Mouse (Mus musculus) liver, postnatal 0 days (tissue): ENCODE data around the gene Lrguk. TPM values are rescaled to one million over a fixed set of nuclear protein-coding genes. Genes with fewer than 3 reads are reported as not detected.
A peak's percentile ranks its signal among the peaks of the same experiment; 100 is the strongest.

Source experiments
- ATAC-seq: fragments of 200-750 bp; cut with Nextera tagmentation; 2 replicates; pipeline ENCODE4 v1.8.0; 2017; ENCODE audit warnings: mild to moderate bottlenecking, moderate library complexity
- DNase-seq: peaks from one replicate; pipeline ENCODE4 v3.0.0-alpha.2; 2016
- H3K27ac ChIP-seq: fragments of 300-500 bp; sonication (generic); 2 replicates; pipeline ENCODE4 v1.5.1; 2014; ENCODE audit warnings: antibody characterized with exemption, moderate library complexity, mild to moderate bottlenecking, low read depth
- H3K27me3 ChIP-seq: fragments of 300-500 bp; sonication (generic); 2 replicates; pipeline ENCODE4 v1.6.1; 2014; ENCODE audit warnings: low read length, control low read depth, mixed read lengths; ENCODE audit not compliant: insufficient read depth
- H3K36me3 ChIP-seq: fragments of 300-500 bp; sonication (generic); replicated peaks from 2 replicates; pipeline ENCODE4 v1.6.1; 2014; ENCODE audit warnings: mild to moderate bottlenecking, control low read depth, low read length, moderate library complexity, mixed read lengths; ENCODE audit not compliant: insufficient read depth
- H3K4me1 ChIP-seq: fragments of 300-500 bp; sonication (generic); 2 replicates; pipeline ENCODE4 v1.6.1; 2014; ENCODE audit warnings: antibody characterized with exemption, mild to moderate bottlenecking, control low read depth; ENCODE audit not compliant: insufficient read depth
- H3K4me2 ChIP-seq: fragments of 300-500 bp; sonication (generic); 2 replicates; pipeline ENCODE4 v1.6.1; 2014; ENCODE audit warnings: low read depth, mild to moderate bottlenecking, low read length, moderate library complexity, mixed read lengths
- H3K4me3 ChIP-seq: fragments of 300-500 bp; sonication (generic); 2 replicates; pipeline ENCODE4 v1.5.1; 2014; ENCODE audit warnings: low read depth, low read length
- H3K9ac ChIP-seq: fragments of 300-500 bp; sonication (generic); replicated peaks from 2 replicates; pipeline ENCODE4 v1.6.1; 2014; ENCODE audit warnings: mild to moderate bottlenecking, moderate library complexity
- H3K9me3 ChIP-seq: fragments of 300-500 bp; sonication (generic); 2 replicates; pipeline ENCODE4 v1.6.1; 2016; ENCODE audit warnings: mild to moderate bottlenecking, control low read depth, low read length, mixed read lengths
- CTCF ChIP-seq: sonication (generic); IDR thresholded peaks from 2 replicates; pipeline ENCODE4 v1.5.1; 2016; ENCODE audit warnings: antibody characterized with exemption, low read depth
- EP300 ChIP-seq: IDR thresholded peaks from 2 replicates; pipeline ENCODE4 v1.6.1; 2016; ENCODE audit warnings: antibody characterized with exemption, low read depth, mild to moderate bottlenecking
- WGBS: fragments of 180-500 bp; shearing (Covaris S2); extraction: QIAGEN DNeasy Blood & Tissue Kit; methylation state at CpG from one replicate; pipeline ENCODE4 v1.1.7; 2014; ENCODE audit not compliant: insufficient replicate concordance; 5-methylcytosine and 5-hydroxymethylcytosine counted together
- polyA plus RNA-seq: library from polyadenylated mRNA; unstranded; fragments of >200 nt; fragmentation: Nextera tagmentation; extraction: Ambion mirVana; gene quantifications from 2 replicates; pipeline ENCODE4 v1.2.1, GENCODE M21; 2015

Gene Lrguk
- polyA plus RNA-seq, 1 experiment from 2014 or later = 0.04 TPM

DNA sequence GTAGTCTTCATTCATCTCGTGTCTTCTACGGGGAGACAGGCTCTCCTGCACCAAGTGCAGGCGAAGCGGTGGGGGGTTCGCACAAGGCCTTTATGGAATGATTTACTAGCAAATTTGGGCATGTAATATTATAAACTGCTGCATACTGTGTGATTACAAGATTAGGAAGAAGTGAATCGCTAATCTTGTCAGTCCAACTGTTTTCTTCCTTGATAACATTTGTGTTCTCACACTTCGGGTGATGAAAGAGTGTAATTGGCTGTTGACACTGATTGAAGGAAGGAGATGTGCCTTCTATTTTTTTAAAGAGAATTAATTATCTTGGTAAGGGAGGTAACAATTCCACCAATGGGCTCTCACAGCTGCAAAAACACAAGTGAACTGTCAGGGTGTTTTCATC lies 119.4 kb downstream of the Lrguk start:
- no peak for ATAC-seq
- Histone ChIP-seq H3K27ac (no peak overlapping the region), H3K27me3 (no peaks in the 10 kb centered on the region), H3K36me3 (no peaks in the 10 kb centered on the region), H3K4me2 (no peak overlapping the region), H3K9me3 (no peaks in the 10 kb centered on the region), H3K4me1 (peaks cover 6% of the 10 kb centered on the region; the same call in 1 of the 2 replicates), H3K9ac (no peak overlapping the region), H3K4me3 (no peak overlapping the region)
- TF ChIP-seq EP300 = no peak
- TF ChIP-seq CTCF = no peak
- no peak for DNase-seq
- WGBS = 73% methylated on average over 7 of the region's 7 CpGs

DNA sequence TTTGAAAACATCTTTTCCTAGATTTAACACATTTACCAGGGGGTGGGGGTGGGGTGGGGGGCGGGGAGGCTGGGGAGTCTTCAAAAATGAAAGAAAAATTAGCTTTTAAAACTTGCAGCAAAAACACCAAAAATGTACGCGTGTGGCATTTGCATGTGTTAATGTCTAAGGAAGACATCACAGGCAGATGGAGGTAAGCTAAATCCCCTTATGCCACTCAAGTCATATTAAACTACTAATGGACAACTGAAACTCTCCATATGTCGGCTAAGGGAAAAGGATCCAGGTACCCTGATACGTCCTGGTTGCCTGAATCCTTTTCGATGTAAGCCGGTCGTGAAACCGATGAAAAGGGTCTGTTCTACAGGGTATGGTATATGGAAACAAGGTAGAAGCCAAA lies 119.8 kb downstream of the Lrguk start:
- no peak for DNase-seq

DNA sequence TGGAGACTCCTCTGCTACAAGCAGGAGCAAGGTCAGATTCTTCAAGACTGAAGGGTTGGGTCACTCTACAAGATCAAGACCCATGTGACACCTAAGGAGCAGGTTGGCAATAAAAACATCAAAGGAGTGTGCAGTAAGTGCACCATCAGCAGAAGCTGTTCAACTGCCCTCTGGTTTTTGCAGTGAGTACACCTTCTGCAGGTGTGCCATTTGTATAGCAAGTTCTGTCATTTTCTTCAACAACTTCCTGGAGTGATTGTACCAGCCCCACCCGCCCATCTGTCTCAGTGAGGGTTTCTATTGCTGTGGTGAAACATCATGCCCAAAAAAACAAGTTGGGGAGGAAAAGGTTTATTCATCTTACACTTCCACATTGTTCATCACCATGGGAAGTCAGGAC lies 120.6 kb downstream of the Lrguk start:
- H3K9me3 ChIP-seq = no peaks in the 10 kb centered on the region
- 77% methylated on average over 1 of the region's 1 CpGs for WGBS
- DNase-seq (no peak), ATAC-seq (no peak)
- no peaks in the 10 kb centered on the region for H3K27me3 ChIP-seq
- H3K36me3 ChIP-seq = no peaks in the 10 kb centered on the region
- no peak overlapping the region for H3K27ac ChIP-seq
- peaks cover 13% of the 10 kb centered on the region for H3K4me1 ChIP-seq
- H3K4me3 ChIP-seq = no peak overlapping the region
- TF ChIP-seq EP300 (no peak), CTCF (no peak)
- H3K4me2 ChIP-seq = no peak overlapping the region
- H3K9ac ChIP-seq = no peak overlapping the region

More for the DNA sequence above, 119.8 kb downstream of the Lrguk start:
- Histone ChIP-seq H3K36me3 (no peaks in the 10 kb centered on the region), H3K4me1 (peaks cover 6% of the 10 kb centered on the region; the same call in 1 of the 2 replicates), H3K4me3 (no peak overlapping the region), H3K27me3 (no peaks in the 10 kb centered on the region), H3K4me2 (no peak overlapping the region), H3K9me3 (no peaks in the 10 kb centered on the region), H3K27ac (no peak overlapping the region), H3K9ac (no peak overlapping the region)
- TF ChIP-seq CTCF (no peak), EP300 (no peak)
- no peak for ATAC-seq
- 83% methylated on average over 9 of the region's 9 CpGs for WGBS

DNA sequence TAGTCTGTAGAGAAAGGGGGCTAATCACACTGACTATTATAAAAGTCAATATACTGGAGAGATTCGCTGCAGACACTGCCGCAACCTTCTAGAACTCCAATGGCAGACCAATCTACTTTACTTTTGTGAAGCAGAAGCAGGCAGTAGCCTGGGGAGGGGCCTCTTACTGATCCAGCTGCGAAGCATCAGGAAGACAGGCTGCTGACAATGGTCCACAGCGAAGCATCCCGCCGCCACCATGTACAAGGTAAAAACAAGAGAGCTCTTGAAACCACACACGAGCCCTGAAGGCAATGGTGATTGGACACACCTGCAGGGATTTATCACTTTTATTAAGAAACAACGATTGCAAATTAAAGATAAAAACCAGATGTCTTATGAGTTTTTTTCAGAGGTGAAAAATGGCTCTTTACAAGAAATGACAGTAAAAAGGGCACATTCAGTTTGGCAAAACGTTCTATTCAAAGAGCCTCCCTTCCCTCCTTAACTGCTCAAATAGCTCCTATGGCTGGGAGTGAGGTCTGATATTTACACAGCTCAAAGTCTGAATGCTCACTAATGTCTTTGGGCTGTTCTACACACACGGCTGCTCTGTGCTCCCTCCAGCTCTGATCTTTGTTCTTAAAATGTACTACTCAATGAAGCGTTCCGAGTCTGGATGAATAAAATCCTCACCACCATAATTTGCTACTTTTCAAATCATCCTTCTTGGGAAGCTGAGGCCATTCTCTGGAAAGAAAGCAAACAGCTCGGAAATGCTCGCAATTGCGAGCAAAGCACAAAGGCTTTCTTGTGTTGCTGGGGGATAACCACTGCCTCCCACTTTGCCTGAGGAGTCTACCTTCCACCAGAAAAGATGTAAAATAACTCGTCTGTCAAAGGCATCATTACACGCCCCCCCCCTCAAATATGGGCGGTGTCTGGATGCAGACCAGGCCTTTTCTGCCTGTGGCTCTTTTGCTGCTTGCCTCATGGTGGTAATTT lies 124.1 kb downstream of the Lrguk start:
- no peak for DNase-seq
- H3K27ac ChIP-seq = no peak overlapping the region

DNA sequence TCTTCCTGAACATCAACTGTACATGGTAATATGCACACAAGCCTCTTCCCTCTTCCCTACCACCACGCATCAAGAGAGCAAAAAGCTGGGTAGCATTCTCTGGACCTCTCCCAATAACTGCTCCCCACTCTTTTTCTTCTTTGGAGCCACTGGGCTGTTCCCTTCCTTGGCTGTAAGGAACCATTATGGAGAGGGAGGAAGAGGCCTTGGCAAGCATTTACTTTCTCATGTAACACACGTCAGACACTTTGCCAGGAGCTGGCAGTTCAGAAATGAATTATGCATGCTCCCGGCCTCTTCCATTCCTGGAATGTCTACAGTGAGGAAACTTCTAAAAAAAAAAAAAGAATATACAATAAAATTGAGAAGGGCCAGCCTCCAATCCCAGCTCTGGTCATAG lies 125.0 kb downstream of the Lrguk start:
- 63% methylated on average over 3 of the region's 3 CpGs for WGBS
- no peaks in the 10 kb centered on the region for H3K9me3 ChIP-seq
- ATAC-seq = no peak
- H3K27ac ChIP-seq = no peak overlapping the region
- DNase-seq = no peak
- peaks cover 22% of the 10 kb centered on the region for H3K36me3 ChIP-seq
- no peaks in the 10 kb centered on the region for H3K27me3 ChIP-seq
- H3K4me2 ChIP-seq = no peak overlapping the region
- TF ChIP-seq CTCF (no peak), EP300 (no peak)
- H3K4me3 ChIP-seq = no peak overlapping the region
- peaks cover 46% of the 10 kb centered on the region for H3K4me1 ChIP-seq
- no peak overlapping the region for H3K9ac ChIP-seq

More for the DNA sequence above, 124.1 kb downstream of the Lrguk start:
- ATAC-seq = no peak
- Histone ChIP-seq H3K36me3 (peaks cover 16% of the 10 kb centered on the region), H3K27me3 (no peaks in the 10 kb centered on the region), H3K9ac (no peak overlapping the region), H3K4me1 (peaks cover 46% of the 10 kb centered on the region), H3K4me3 (no peak overlapping the region), H3K4me2 (no peak overlapping the region), H3K9me3 (no peaks in the 10 kb centered on the region)
- WGBS = 68% methylated on average over 18 of the region's 18 CpGs
- TF ChIP-seq CTCF (no peak), EP300 (no peak)

DNA sequence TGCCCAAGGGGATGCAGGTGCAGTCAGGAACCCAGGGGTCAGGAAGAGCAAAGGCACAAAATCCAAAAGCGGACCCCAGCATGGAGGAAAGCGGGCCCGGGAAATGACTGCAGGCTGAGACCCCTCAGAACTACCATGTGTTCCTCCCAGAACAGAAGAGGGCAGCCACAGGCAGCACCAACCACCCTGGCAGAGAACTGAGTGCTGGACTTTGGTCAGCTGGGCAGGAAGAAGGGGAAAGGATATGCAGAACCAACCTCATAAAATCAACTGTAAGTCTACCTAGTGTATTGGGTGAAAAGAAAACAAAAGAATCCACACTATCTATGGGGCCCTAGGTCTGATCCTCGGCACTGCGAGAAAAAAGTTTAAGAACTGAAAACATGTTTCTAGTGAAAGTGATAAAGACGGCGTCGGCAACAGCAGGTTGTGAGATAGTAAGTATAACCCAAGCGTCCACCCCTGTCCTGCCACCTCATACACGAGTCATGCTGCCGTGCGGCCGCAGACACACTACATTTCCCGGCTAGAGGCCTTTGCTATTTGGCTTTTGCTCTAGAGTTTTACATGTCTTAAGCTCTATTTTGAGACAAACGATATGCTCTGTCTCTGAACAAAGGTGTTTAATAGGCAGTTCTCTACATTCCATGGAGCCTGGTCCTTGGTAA lies 126.0 kb downstream of the Lrguk start:
- Histone ChIP-seq H3K9ac (peak overlapping the region; percentile 23), H3K4me3 (no peak overlapping the region)
- TF ChIP-seq EP300 (no peak), CTCF (no peak)

More for the DNA sequence above, 126.0 kb downstream of the Lrguk start:
- peak overlapping the region; percentile 38 for H3K4me2 ChIP-seq
- no peaks in the 10 kb centered on the region for H3K9me3 ChIP-seq
- peak overlapping the region; percentile 90 for H3K27ac ChIP-seq
- WGBS = 45% methylated on average over 15 of the region's 15 CpGs
- peak; percentile 43 for DNase-seq
- peak; percentile 52 for ATAC-seq
- H3K36me3 ChIP-seq = peaks cover 32% of the 10 kb centered on the region
- peaks cover 46% of the 10 kb centered on the region for H3K4me1 ChIP-seq
- no peaks in the 10 kb centered on the region for H3K27me3 ChIP-seq
